Mouse (Mus musculus): ENCODE results near the gene Proser2. TPM values are rescaled to one million over a fixed set of nuclear protein-coding genes. Genes with fewer than 3 reads are reported as not detected.

The Proser2 gene
- polyA plus RNA-seq, 1 experiment: 2.9 TPM

DNA sequence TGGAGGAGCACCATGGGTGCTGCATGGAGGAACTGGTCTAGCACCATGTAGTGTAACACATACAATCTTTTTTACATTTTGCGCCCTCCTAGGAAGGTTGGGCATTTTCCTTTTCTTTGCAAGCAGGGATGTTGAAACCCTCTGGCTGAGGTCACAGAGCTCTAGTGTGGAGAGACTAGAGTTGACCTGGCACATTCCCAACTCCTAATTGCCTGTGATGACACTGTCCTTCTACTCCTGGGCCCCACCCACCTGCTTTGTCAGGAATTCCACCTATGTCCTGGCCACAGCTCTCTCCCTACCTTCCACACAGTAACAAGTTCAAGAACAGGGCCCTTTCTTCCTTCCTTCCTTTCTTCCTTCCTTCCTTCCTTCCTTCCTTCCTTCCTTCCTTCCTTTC, 46.3 kb downstream of the Proser2 start:
- H3K36me3 ChIP-seq (ENCODE audit: control insufficient read depth, insufficient read depth, low read length): no peaks in the 10 kb centered on the region
- H3K27me3 ChIP-seq (ENCODE audit: control insufficient read depth, insufficient read depth, low read length): no peaks in the 10 kb centered on the region
- H3K4me3 ChIP-seq (ENCODE audit: control insufficient read depth, insufficient read depth, low read length): no peak overlapping the region
- no peak for DNase-seq
- WGBS: 95% methylated on average over 1 of the region's 1 CpGs
- H3K27ac ChIP-seq (ENCODE audit: control insufficient read depth, insufficient read depth, low read length): no peak overlapping the region
- TF ChIP-seq POLR2A (IDR thresholded peaks at IDR 0.05; ENCODE audit: control insufficient read depth, extremely low read depth, insufficient read depth, low read length, poor library complexity) (no peak), CTCF (IDR thresholded peaks at IDR 0.05; ENCODE audit: borderline replicate concordance, control insufficient read depth, extremely low read depth, insufficient read depth, low read length, poor library complexity) (no peak)
- H3K4me1 ChIP-seq (replicated peaks; ENCODE audit: control insufficient read depth, insufficient read depth, low read length): no peaks in the 10 kb centered on the region

DNA sequence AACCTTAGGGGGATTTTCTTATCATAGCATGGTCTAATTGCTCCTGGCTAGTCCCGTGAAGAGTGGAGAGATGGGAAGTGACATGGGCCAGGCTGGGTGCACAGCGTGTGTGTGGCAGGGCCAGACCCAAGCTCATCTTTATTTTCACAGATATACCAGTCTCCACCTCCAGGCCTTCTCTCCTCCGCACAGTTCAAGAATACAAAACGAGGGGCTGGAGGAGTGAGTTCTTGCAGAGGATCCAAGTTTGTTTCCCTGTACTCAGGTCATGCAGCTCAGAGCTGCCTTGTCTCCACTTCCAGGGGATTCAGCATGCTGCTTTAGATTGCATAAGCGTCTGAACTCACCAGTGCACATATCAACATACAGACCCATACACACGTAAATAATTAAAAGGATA, 47.4 kb downstream of the Proser2 start:
- no peaks in the 10 kb centered on the region for H3K4me1 ChIP-seq (replicated peaks; ENCODE audit: control insufficient read depth, insufficient read depth, low read length)
- H3K27ac ChIP-seq (ENCODE audit: control insufficient read depth, insufficient read depth, low read length): no peak overlapping the region
- TF ChIP-seq POLR2A (IDR thresholded peaks at IDR 0.05; ENCODE audit: control insufficient read depth, extremely low read depth, insufficient read depth, low read length, poor library complexity): no peak
- TF ChIP-seq CTCF (IDR thresholded peaks at IDR 0.05; ENCODE audit: borderline replicate concordance, control insufficient read depth, extremely low read depth, insufficient read depth, low read length, poor library complexity): no peak
- H3K27me3 ChIP-seq (ENCODE audit: control insufficient read depth, insufficient read depth, low read length): no peaks in the 10 kb centered on the region
- H3K4me3 ChIP-seq (ENCODE audit: control insufficient read depth, insufficient read depth, low read length): no peak overlapping the region
- 90% methylated on average over 6 of the region's 6 CpGs for WGBS
- no peak for DNase-seq
- no peaks in the 10 kb centered on the region for H3K36me3 ChIP-seq (ENCODE audit: control insufficient read depth, insufficient read depth, low read length)

GRCm38 (mm10) chr2:6081108-6081507, 48.9 kb downstream of the Proser2 start:
- 24% methylated on average over 8 of the region's 8 CpGs for whole genome bisulfite sequencing
- TF ChIP-seq CTCF (IDR thresholded peaks at IDR 0.05; ENCODE audit: borderline replicate concordance, control insufficient read depth, extremely low read depth, insufficient read depth, low read length, poor library complexity) (no peak), POLR2A (IDR thresholded peaks at IDR 0.05; ENCODE audit: control insufficient read depth, extremely low read depth, insufficient read depth, low read length, poor library complexity) (no peak)
- Histone ChIP-seq H3K4me3 (ENCODE audit: control insufficient read depth, insufficient read depth, low read length) (no peak overlapping the region), H3K27ac (ENCODE audit: control insufficient read depth, insufficient read depth, low read length) (no peak overlapping the region), H3K4me1 (replicated peaks; ENCODE audit: control insufficient read depth, insufficient read depth, low read length) (no peaks in the 10 kb centered on the region), H3K36me3 (ENCODE audit: control insufficient read depth, insufficient read depth, low read length) (no peaks in the 10 kb centered on the region), H3K27me3 (ENCODE audit: control insufficient read depth, insufficient read depth, low read length) (no peaks in the 10 kb centered on the region)
- no peak for DNase-seq

DNA sequence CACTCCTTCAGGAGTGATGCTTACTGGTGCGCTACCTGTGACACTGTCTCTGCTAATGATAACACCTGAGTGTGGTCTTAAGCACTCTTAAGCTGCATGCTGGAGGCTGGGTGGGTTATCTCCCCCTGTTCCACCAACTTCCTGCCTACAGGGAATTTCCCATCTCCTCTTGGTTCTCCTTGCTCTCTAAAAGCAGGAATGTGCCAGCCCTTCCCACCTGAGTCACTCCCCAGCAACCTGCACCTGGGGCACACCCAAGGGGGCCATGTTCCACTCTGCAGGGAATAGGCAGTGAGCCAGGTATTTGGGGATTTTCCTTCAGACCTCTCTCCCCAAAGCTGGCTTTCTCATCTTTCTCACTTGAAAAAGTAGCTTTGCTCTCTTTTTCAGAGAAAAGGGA, 50.0 kb downstream of the Proser2 start:
- Histone ChIP-seq H3K36me3 (ENCODE audit: control insufficient read depth, insufficient read depth, low read length) (no peaks in the 10 kb centered on the region), H3K4me3 (ENCODE audit: control insufficient read depth, insufficient read depth, low read length) (no peak overlapping the region), H3K27ac (ENCODE audit: control insufficient read depth, insufficient read depth, low read length) (no peak overlapping the region), H3K4me1 (replicated peaks; ENCODE audit: control insufficient read depth, insufficient read depth, low read length) (no peaks in the 10 kb centered on the region; the same call in 1 of the 2 replicates), H3K27me3 (ENCODE audit: control insufficient read depth, insufficient read depth, low read length) (no peaks in the 10 kb centered on the region)
- no peak for TF ChIP-seq CTCF (IDR thresholded peaks at IDR 0.05; ENCODE audit: borderline replicate concordance, control insufficient read depth, extremely low read depth, insufficient read depth, low read length, poor library complexity)
- no peak for TF ChIP-seq POLR2A (IDR thresholded peaks at IDR 0.05; ENCODE audit: control insufficient read depth, extremely low read depth, insufficient read depth, low read length, poor library complexity)
- 100% methylated on average over 1 of the region's 1 CpGs for WGBS
- DNase-seq: no peak

DNA sequence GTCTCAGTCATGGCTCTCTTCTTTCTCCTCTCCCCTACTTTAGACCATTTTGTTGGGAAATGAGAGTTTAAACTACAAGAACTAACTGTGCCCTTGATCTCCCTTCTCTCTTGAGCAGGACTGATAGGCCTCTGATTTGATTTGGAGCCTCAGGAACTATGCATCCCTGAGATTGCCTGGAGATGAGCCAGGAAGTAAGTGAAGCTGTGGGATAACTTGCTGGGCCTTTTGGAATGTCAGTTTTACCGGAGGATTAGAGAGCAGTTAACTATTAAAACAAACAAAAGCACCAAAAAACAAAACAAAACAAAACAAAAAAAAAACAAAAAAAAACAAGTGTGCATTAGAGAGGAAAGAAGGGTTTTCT, 54.5 kb downstream of the Proser2 start:
- Histone ChIP-seq H3K4me1 (replicated peaks; ENCODE audit: control insufficient read depth, insufficient read depth, low read length) (no peaks in the 10 kb centered on the region; the same call in 1 of the 2 replicates), H3K36me3 (ENCODE audit: control insufficient read depth, insufficient read depth, low read length) (no peaks in the 10 kb centered on the region), H3K27ac (ENCODE audit: control insufficient read depth, insufficient read depth, low read length) (no peak overlapping the region), H3K4me3 (ENCODE audit: control insufficient read depth, insufficient read depth, low read length) (no peak overlapping the region), H3K27me3 (ENCODE audit: control insufficient read depth, insufficient read depth, low read length) (no peaks in the 10 kb centered on the region)
- 89% methylated on average over 1 of the region's 1 CpGs for WGBS
- TF ChIP-seq CTCF (IDR thresholded peaks at IDR 0.05; ENCODE audit: borderline replicate concordance, control insufficient read depth, extremely low read depth, insufficient read depth, low read length, poor library complexity) (no peak), POLR2A (IDR thresholded peaks at IDR 0.05; ENCODE audit: control insufficient read depth, extremely low read depth, insufficient read depth, low read length, poor library complexity) (no peak)
- no peak for DNase-seq

GRCm38 (mm10) chr2:6074891-6075529, 55.0 kb downstream of the Proser2 start:
- Histone ChIP-seq H3K27me3 (ENCODE audit: control insufficient read depth, insufficient read depth, low read length) (no peaks in the 10 kb centered on the region), H3K4me3 (ENCODE audit: control insufficient read depth, insufficient read depth, low read length) (no peak overlapping the region), H3K4me1 (replicated peaks; ENCODE audit: control insufficient read depth, insufficient read depth, low read length) (no peaks in the 10 kb centered on the region; the same call in 1 of the 2 replicates), H3K36me3 (ENCODE audit: control insufficient read depth, insufficient read depth, low read length) (no peaks in the 10 kb centered on the region), H3K27ac (ENCODE audit: control insufficient read depth, insufficient read depth, low read length) (no peak overlapping the region)
- DNase-seq: no peak
- TF ChIP-seq CTCF (IDR thresholded peaks at IDR 0.05; ENCODE audit: borderline replicate concordance, control insufficient read depth, extremely low read depth, insufficient read depth, low read length, poor library complexity) (no peak), POLR2A (IDR thresholded peaks at IDR 0.05; ENCODE audit: control insufficient read depth, extremely low read depth, insufficient read depth, low read length, poor library complexity) (no peak)
- WGBS: 69% methylated on average over 10 of the region's 10 CpGs

Data from thymus, adult 2 months (tissue).